In genomic region chr5:21702873-21703475, GRCm38 (mm10) we compare ENCODE assay signal across 14 mouse cellular contexts. TPM values are rescaled to one million over a fixed set of nuclear protein-coding genes. Genes with fewer than 3 reads are reported as not detected.
DNase-seq lines count a peak whose midpoint lies in the region; ATAC-seq and TF ChIP-seq lines count a peak whose summit lies in the region.
"Had no signal": no experiment of that assay in that cellular context is flagged by ENCODE, and none has a peak within 500 bp of the region (broad histone marks: within the 10 kb centered on the region; RNA-seq: fewer than 3 reads in every experiment).

No protein-coding gene starts in this region.

- H3K4me2 ChIP-seq in lung, embryonic 14.5 days, result no peak overlapping the region
- peak overlapping the region; percentile 21; the same call in 1 of the 2 replicates for H3K4me2 ChIP-seq in heart, embryonic 16.5 days (ENCODE audit: low read depth, low read length)
- H3K4me2 ChIP-seq in liver, embryonic 16.5 days (ENCODE audit: low read depth, low read length), result no peak overlapping the region
- H3K4me2 ChIP-seq in hindbrain, embryonic 14.5 days (replicated peaks), result no peak overlapping the region
- H3K4me2 ChIP-seq: embryonic facial prominence, embryonic 13.5 days; forebrain, embryonic 15.5 days had no signal

- H3K36me3 ChIP-seq in lung, embryonic 14.5 days (ENCODE audit: insufficient read depth), result no peaks in the 10 kb centered on the region
- H3K36me3 ChIP-seq in heart, embryonic 16.5 days (ENCODE audit: control insufficient read depth, insufficient read depth), result no peaks in the 10 kb centered on the region
- H3K36me3 ChIP-seq in liver, embryonic 16.5 days (ENCODE audit: control insufficient read depth, insufficient read depth), result no peaks in the 10 kb centered on the region
- H3K36me3 ChIP-seq in hindbrain, embryonic 14.5 days (replicated peaks; ENCODE audit: control insufficient read depth, insufficient read depth), result no peaks in the 10 kb centered on the region
- H3K36me3 ChIP-seq: embryonic facial prominence, embryonic 13.5 days; forebrain, embryonic 15.5 days had no signal

- TF ChIP-seq CTCF in lung, embryonic 14.5 days (IDR thresholded peaks at IDR 0.05; ENCODE audit: low read depth), result no peak

- no peak overlapping the region for H3K4me3 ChIP-seq in lung, embryonic 14.5 days (ENCODE audit: low read depth, low read length)
- no peak overlapping the region for H3K4me3 ChIP-seq in brown adipose tissue, adult 24 weeks (ENCODE audit: insufficient read depth, low read depth, low read length)
- no peak overlapping the region for H3K4me3 ChIP-seq in heart, embryonic 16.5 days (ENCODE audit: low read length)
- no peak overlapping the region for H3K4me3 ChIP-seq in liver, embryonic 16.5 days (ENCODE audit: low read depth, low read length)
- no peak overlapping the region for H3K4me3 ChIP-seq in hindbrain, embryonic 14.5 days (replicated peaks; ENCODE audit: low read length)
- H3K4me3 ChIP-seq: embryonic facial prominence, embryonic 13.5 days; forebrain, embryonic 15.5 days had no signal

- no peaks in the 10 kb centered on the region for H3K4me1 ChIP-seq in lung, embryonic 14.5 days (ENCODE audit: insufficient read depth)
- H3K4me1 ChIP-seq in brown adipose tissue, adult 24 weeks (ENCODE audit: control insufficient read depth, insufficient read depth, insufficient read length, low read length), result no peaks in the 10 kb centered on the region
- peaks cover 21% of the 10 kb centered on the region for H3K4me1 ChIP-seq in heart, embryonic 16.5 days (ENCODE audit: control insufficient read depth, insufficient read depth, low read length)
- H3K4me1 ChIP-seq in liver, embryonic 16.5 days (ENCODE audit: control insufficient read depth, low read depth, low read length), result peaks cover 6% of the 10 kb centered on the region
- peaks cover 5% of the 10 kb centered on the region; the same call in 1 of the 2 replicates for H3K4me1 ChIP-seq in hindbrain, embryonic 14.5 days (replicated peaks; ENCODE audit: control insufficient read depth, insufficient read depth, low read length)
- H3K4me1 ChIP-seq: embryonic facial prominence, embryonic 13.5 days had no signal

- peak overlapping the region; percentile 54; the same call in 1 of the 2 replicates for H3K27ac ChIP-seq in lung, embryonic 14.5 days (ENCODE audit: low read depth)
- peak overlapping the region; percentile 64; the same call in 1 of the 2 replicates for H3K27ac ChIP-seq in brown adipose tissue, adult 24 weeks (replicated peaks; ENCODE audit: low read depth, low read length)
- H3K27ac ChIP-seq in heart, embryonic 16.5 days (ENCODE audit: low read length), result peak overlapping the region; percentile 93
- H3K27ac ChIP-seq in liver, embryonic 16.5 days (ENCODE audit: low read length), result peak overlapping the region; percentile 57
- no peak overlapping the region for H3K27ac ChIP-seq in hindbrain, embryonic 14.5 days
- H3K27ac ChIP-seq: embryonic facial prominence, embryonic 13.5 days; forebrain, embryonic 15.5 days had no signal

- no peak overlapping the region for H3K9ac ChIP-seq in lung, embryonic 14.5 days
- H3K9ac ChIP-seq in heart, embryonic 16.5 days (ENCODE audit: low read length), result no peak overlapping the region
- no peak overlapping the region for H3K9ac ChIP-seq in liver, embryonic 16.5 days (ENCODE audit: low read depth, low read length)
- H3K9ac ChIP-seq in hindbrain, embryonic 14.5 days, result no peak overlapping the region
- H3K9ac ChIP-seq: embryonic facial prominence, embryonic 13.5 days; forebrain, embryonic 15.5 days had no signal

- H3K9me3 ChIP-seq in lung, embryonic 14.5 days (ENCODE audit: low read depth, low read length), result no peaks in the 10 kb centered on the region
- no peaks in the 10 kb centered on the region for H3K9me3 ChIP-seq in heart, embryonic 16.5 days (replicated peaks; ENCODE audit: control insufficient read depth, low read length)
- no peaks in the 10 kb centered on the region for H3K9me3 ChIP-seq in liver, embryonic 16.5 days (replicated peaks; ENCODE audit: control insufficient read depth, low read length)
- no peaks in the 10 kb centered on the region for H3K9me3 ChIP-seq in hindbrain, embryonic 14.5 days (ENCODE audit: control insufficient read depth, low read length)
- H3K9me3 ChIP-seq: embryonic facial prominence, embryonic 13.5 days; forebrain, embryonic 15.5 days had no signal

- ATAC-seq in lung, embryonic 14.5 days (ENCODE audit: insufficient read depth), result no peak
- ATAC-seq in heart, embryonic 16.5 days (replicated peaks; ENCODE audit: extremely low read depth, insufficient read depth, low FRiP score), result no peak
- ATAC-seq in liver, embryonic 16.5 days (ENCODE audit: low read depth), result no peak
- no peak for ATAC-seq in hindbrain, embryonic 14.5 days (ENCODE audit: low FRiP score)
- ATAC-seq: forebrain, embryonic 15.5 days had no signal

- H3K27me3 ChIP-seq in lung, embryonic 14.5 days (ENCODE audit: insufficient read depth, low read length), result no peaks in the 10 kb centered on the region
- no peaks in the 10 kb centered on the region for H3K27me3 ChIP-seq in heart, embryonic 16.5 days (ENCODE audit: control insufficient read depth, insufficient read depth, low read length)
- H3K27me3 ChIP-seq in liver, embryonic 16.5 days (ENCODE audit: control insufficient read depth, insufficient read depth, low read depth, low read length), result no peaks in the 10 kb centered on the region
- no peaks in the 10 kb centered on the region for H3K27me3 ChIP-seq in hindbrain, embryonic 14.5 days (ENCODE audit: control insufficient read depth, insufficient read depth, low read length)
- H3K27me3 ChIP-seq: embryonic facial prominence, embryonic 13.5 days; forebrain, embryonic 15.5 days had no signal

- DNase-seq in lung, embryonic 14.5 days, result no peak
- no peak for DNase-seq in lung, postnatal 36 days
- DNase-seq in cerebellum, adult 8-10 months, result no peak
- DNase-seq in hindbrain, embryonic 14.5 days (ENCODE audit: low spot score), result no peak
- DNase-seq in adrenal gland, postnatal 36 days, result no peak
- DNase-seq: cerebellum, postnatal 14 days; right cerebral cortex, postnatal 4 days had no signal

- 55% methylated on average over 6 of the region's 6 CpGs for WGBS in lung, embryonic 14.5 days
- 24% methylated on average over 6 of the region's 6 CpGs for WGBS in heart, embryonic 16.5 days
- 62% methylated on average over 6 of the region's 6 CpGs for WGBS in liver, embryonic 16.5 days (ENCODE audit: insufficient replicate concordance)
- WGBS in hindbrain, embryonic 14.5 days, result 86% methylated on average over 6 of the region's 6 CpGs

RNA-seq across cellular contexts. Expression of gene Napepld, which starts 1.8 kb away (rescaled TPM):
- polyA plus RNA-seq in lung, embryonic 14.5 days (2014; fragmentation: Nextera tagmentation; extraction: Ambion mirVana), result 5.1 and 5.5 TPM in 2 replicates
- polyA plus RNA-seq in brown adipose tissue, adult 24 weeks (2012; ENCODE audit: insufficient read depth, insufficient read length, missing spikeins), result 9.0 and 12.9 TPM in 2 replicates
- polyA plus RNA-seq in heart, embryonic 16.5 days (2015; fragmentation: Nextera tagmentation; extraction: Ambion mirVana), result 5.6 and 6.3 TPM in 2 replicates
- 0.93 and 1.1 TPM in 2 replicates for polyA plus RNA-seq in liver, embryonic 16.5 days (2015; fragmentation: Nextera tagmentation; extraction: Ambion mirVana)
- 2.3 and 3.0 TPM in 2 replicates for polyA plus RNA-seq in hindbrain, embryonic 14.5 days (2014; fragmentation: Nextera tagmentation; extraction: Ambion mirVana)
- total RNA-seq in adrenal gland, postnatal 36 days (2021), result 10 to 100 TPM; 26.4 to 48.6 TPM

RNA-seq across cellular contexts. Expression of gene Pmpcb, which starts 34.0 kb away (rescaled TPM):
- 85.6 TPM in 2 replicates for polyA plus RNA-seq in lung, embryonic 14.5 days (2014; fragmentation: Nextera tagmentation; extraction: Ambion mirVana)
- 426 and 475 TPM in 2 replicates for polyA plus RNA-seq in brown adipose tissue, adult 24 weeks (2012; ENCODE audit: insufficient read depth, insufficient read length, missing spikeins)
- 154 and 168 TPM in 2 replicates for polyA plus RNA-seq in heart, embryonic 16.5 days (2015; fragmentation: Nextera tagmentation; extraction: Ambion mirVana)
- polyA plus RNA-seq in liver, embryonic 16.5 days (2015; fragmentation: Nextera tagmentation; extraction: Ambion mirVana), result 38.4 and 42.4 TPM in 2 replicates
- polyA plus RNA-seq in hindbrain, embryonic 14.5 days (2014; fragmentation: Nextera tagmentation; extraction: Ambion mirVana), result 74.8 and 82.5 TPM in 2 replicates
- total RNA-seq in adrenal gland, postnatal 36 days (2021), result 100 to 1,000 TPM; 256 to 300 TPM

RNA-seq across cellular contexts. Expression of gene Armc10, which starts 57.4 kb away (rescaled TPM):
- 53.6 and 54.4 TPM in 2 replicates for polyA plus RNA-seq in lung, embryonic 14.5 days (2014; fragmentation: Nextera tagmentation; extraction: Ambion mirVana)
- polyA plus RNA-seq in brown adipose tissue, adult 24 weeks (2012; ENCODE audit: insufficient read depth, insufficient read length, missing spikeins), result 7.4 and 11.3 TPM in 2 replicates
- polyA plus RNA-seq in heart, embryonic 16.5 days (2015; fragmentation: Nextera tagmentation; extraction: Ambion mirVana), result 19.2 and 20.0 TPM in 2 replicates
- 6.0 and 6.3 TPM in 2 replicates for polyA plus RNA-seq in liver, embryonic 16.5 days (2015; fragmentation: Nextera tagmentation; extraction: Ambion mirVana)
- 56.4 and 58.7 TPM in 2 replicates for polyA plus RNA-seq in hindbrain, embryonic 14.5 days (2014; fragmentation: Nextera tagmentation; extraction: Ambion mirVana)
- 10 to 100 TPM; 11.4 to 28.0 TPM for total RNA-seq in adrenal gland, postnatal 36 days (2021)

RNA-seq across cellular contexts. Expression of gene Fbxl13, which starts 57.5 kb away (rescaled TPM):
- 0.49 and 0.50 TPM in 2 replicates for polyA plus RNA-seq in lung, embryonic 14.5 days (2014; fragmentation: Nextera tagmentation; extraction: Ambion mirVana)
- polyA plus RNA-seq in brown adipose tissue, adult 24 weeks (2012; ENCODE audit: insufficient read depth, insufficient read length, missing spikeins), result not detected in 2 replicates
- polyA plus RNA-seq in heart, embryonic 16.5 days (2015; fragmentation: Nextera tagmentation; extraction: Ambion mirVana), result 0.27 and 0.30 TPM in 2 replicates
- polyA plus RNA-seq in liver, embryonic 16.5 days (2015; fragmentation: Nextera tagmentation; extraction: Ambion mirVana), result 0.04 and 0.11 TPM in 2 replicates
- 0.20 TPM in 2 replicates for polyA plus RNA-seq in hindbrain, embryonic 14.5 days (2014; fragmentation: Nextera tagmentation; extraction: Ambion mirVana)
- total RNA-seq in adrenal gland, postnatal 36 days (2021), result not detected
- total RNA-seq: granulocyte monocyte progenitor cell, adult 5-6 weeks; megakaryocyte, adult 5-6 weeks had no signal
